Mouse (Mus musculus) bone marrow, adult 2 months (tissue): Measurements from ENCODE around the gene Cpm. TPM values are rescaled to one million over a fixed set of nuclear protein-coding genes. Genes with fewer than 3 reads are reported as not detected.

ENCODE experiments used
- H3K27ac ChIP-seq: fragments of 200-500 bp; 2 replicates; pipeline ENCODE4 v1.5.1; 2012; ENCODE audit warnings: low read depth, mild to moderate bottlenecking, control low read depth, inconsistent platforms, low read length; ENCODE audit not compliant: control insufficient read depth, poor library complexity, insufficient read depth
- H3K4me1 ChIP-seq: fragments of 200-500 bp; 2 replicates; pipeline ENCODE4 v1.6.1; 2011; ENCODE audit warnings: low read length; ENCODE audit not compliant: control insufficient read depth, insufficient read depth
- H3K4me3 ChIP-seq: fragments of 200-500 bp; replicated peaks from 2 replicates; pipeline ENCODE3; 2011; ENCODE audit warnings: mild to moderate bottlenecking, low read depth, low read length, control low read depth; ENCODE audit not compliant: control insufficient read depth
- CTCF ChIP-seq: fragments of 200-500 bp; IDR thresholded peaks from 2 replicates; pipeline ENCODE4 v1.5.1; 2011; ENCODE audit warnings: low read length, control low read depth; ENCODE audit not compliant: control insufficient read depth, insufficient read depth
- POLR2A ChIP-seq: fragments of 200-500 bp; IDR thresholded peaks from 2 replicates; pipeline ENCODE4 v1.6.1; 2011; ENCODE audit warnings: low read depth, mild to moderate bottlenecking, control low read depth, low read length, borderline replicate concordance; ENCODE audit not compliant: control insufficient read depth
- WGBS: fragments of 180-500 bp; shearing (Covaris S2); methylation state at CpG from one replicate; pipeline ENCODE4 v1.1.7; 2018; 5-methylcytosine and 5-hydroxymethylcytosine counted together
- polyA plus RNA-seq: library from polyadenylated mRNA; stranded (reverse); fragments of >200 nt; gene quantifications from 2 replicates; pipeline ENCODE4 v1.2.4, GENCODE M21; 2011; ENCODE audit warnings: low replicate concordance; ENCODE audit not compliant: missing spikeins, insufficient read depth, insufficient read length

The Cpm gene
- polyA plus RNA-seq, 1 experiment = 11.6 TPM

DNA sequence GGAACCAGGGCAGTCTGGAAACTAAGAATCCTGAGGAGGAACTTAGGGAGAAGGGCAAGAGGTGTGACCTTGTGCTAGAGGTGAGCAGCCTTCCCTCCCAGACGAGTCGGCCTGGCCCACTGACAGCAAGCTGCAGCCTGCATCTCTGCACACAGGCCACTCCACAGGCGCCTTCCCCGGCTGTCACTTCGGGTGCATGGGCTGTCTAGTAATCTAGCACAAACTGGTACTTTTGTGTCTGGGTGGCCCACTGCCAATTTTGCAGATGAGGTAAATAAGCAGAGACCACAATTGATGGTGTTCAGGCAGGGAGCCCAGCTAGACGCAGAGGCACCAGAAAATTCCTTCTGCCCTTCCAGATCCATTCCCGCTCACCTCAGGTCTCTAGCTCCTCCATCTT is 43.4 kb downstream of the Cpm start:
- Histone ChIP-seq H3K27ac (no peak overlapping the region), H3K4me3 (no peak overlapping the region), H3K4me1 (no peaks in the 10 kb centered on the region)
- 67% methylated on average over 7 of the region's 7 CpGs for WGBS
- TF ChIP-seq POLR2A (no peak), CTCF (no peak)

DNA sequence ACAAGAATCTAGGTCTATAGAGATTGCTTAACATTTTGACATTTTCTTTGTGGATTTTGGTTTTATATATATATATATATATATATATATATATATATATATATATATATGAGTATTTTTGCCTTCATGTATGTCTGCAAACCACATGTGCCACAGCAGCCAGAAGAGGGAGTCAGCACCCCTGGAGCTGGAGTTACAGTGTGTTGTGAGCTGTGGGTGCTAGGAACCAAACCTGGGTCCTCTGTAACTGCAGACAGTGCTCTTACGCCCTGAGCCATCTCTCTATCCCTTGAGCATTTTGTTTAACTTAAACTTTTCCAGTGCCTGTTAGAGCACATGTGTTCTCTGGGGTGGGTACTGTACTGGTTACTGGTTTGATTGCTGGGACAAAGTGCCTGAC is 44.6 kb downstream of the Cpm start:
- no peaks in the 10 kb centered on the region for H3K4me1 ChIP-seq
- 90% methylated on average over 1 of the region's 1 CpGs for WGBS
- TF ChIP-seq POLR2A = no peak
- no peak for TF ChIP-seq CTCF
- H3K27ac ChIP-seq = no peak overlapping the region
- H3K4me3 ChIP-seq = no peak overlapping the region

DNA sequence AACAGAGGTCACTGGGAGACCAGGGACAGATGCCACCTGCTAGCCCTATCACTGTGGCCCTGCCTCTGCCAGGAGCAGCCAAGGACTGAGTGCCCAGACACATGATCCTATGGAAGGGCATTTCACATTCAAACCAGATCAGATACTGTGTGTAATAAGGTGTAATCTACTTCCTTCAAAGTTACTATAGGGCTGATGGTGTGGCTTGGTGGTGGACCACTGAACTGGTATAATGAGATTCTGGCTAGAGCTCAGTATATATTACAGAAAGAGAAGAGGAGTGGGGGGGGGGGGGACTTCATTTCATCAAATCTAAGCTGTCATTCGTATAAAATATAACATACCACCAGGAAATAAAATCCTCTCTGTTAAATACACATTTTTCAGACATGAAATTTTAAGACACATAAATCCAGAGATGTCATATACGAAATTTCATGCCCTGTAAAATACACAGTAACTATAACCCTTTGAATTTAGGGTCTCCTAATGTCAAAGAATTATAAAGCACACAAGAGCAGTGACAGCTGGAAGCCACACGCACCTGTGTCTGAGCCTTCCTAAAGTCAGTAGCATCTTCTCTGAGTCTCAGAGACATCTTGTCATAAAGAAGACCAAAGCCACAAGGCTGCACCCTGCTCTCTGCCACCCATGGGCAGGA is 45.2 kb downstream of the Cpm start:
- H3K27ac ChIP-seq = no peak overlapping the region
- WGBS = 65% methylated on average over 3 of the region's 3 CpGs
- no peaks in the 10 kb centered on the region for H3K4me1 ChIP-seq
- TF ChIP-seq CTCF = no peak
- no peak for TF ChIP-seq POLR2A
- H3K4me3 ChIP-seq = no peak overlapping the region

DNA sequence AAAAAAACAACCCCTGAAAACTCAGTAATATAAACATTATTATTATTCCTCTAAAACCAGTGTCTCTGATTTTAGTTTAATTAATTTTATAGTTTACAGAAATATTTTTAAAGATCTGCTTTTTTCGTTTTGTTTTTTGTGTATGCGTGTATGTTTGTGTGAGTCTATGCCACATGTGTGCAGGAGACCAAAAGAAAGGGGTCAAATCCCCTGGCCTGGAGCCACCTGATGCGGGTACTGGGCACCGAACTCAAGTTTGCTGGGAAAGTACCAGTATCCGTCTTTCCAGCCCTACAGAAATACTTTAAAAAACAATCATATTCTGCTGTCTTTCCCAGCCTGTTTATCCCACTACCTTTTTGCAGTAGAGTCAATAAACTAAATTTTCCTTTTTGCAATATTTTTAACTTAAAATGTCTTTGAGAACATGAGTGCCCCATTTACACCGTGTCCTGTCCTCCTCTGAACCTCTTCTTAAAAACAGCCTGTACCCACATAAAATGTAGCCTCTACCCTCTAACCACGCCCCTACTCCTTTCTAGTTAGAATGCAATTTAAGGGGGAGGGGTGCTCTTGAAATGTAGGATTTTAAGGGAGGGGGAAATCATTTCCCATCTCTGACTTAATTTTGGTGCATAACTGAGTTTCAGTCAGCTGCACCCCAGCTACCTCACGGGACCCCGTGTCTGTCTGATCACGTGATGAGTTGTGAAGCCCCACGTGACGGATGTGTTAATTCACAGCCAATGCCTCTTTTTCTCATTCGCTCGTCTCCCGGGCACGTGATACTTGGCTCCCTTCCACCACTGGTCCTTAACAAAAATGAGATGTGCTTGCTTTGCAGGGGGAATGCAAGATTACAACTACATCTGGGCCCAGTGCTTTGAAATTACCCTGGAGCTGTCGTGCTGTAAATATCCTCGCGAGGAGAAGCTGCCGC is 46.1 kb downstream of the Cpm start:
- TF ChIP-seq CTCF (no peak), POLR2A (no peak)
- WGBS = 35% methylated on average over 20 of the region's 20 CpGs
- Histone ChIP-seq H3K27ac (no peak overlapping the region), H3K4me1 (no peaks in the 10 kb centered on the region), H3K4me3 (no peak overlapping the region)

DNA sequence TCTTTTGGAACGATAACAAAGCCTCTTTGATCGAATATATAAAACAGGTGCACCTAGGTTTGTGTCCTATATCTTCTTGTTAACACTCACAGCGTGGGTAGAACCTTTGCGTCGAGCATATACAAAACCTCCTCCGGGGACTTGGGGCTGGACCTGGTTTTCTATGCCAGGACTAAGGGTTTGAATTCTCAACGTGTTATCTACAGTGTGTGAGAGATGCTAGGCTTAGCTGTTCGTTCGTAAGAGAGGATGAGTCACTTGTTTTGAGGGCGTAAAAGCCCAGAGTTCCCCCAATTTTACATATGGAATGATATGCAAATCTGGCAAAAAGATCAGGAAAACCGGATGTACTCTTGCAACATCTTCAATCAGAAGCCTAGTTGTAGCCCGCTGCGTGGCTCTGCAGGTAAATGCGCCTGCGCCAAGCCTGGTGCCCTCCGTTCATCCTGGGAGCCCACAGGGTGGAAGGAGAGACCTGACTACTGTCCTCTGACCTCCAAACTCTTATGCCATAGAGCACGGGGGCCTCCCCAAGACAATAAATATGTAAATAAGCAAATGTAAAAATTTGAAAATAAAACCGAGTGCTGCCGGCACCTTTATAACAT is 46.8 kb downstream of the Cpm start:
- 33% methylated on average over 19 of the region's 19 CpGs for WGBS
- no peaks in the 10 kb centered on the region for H3K4me1 ChIP-seq
- TF ChIP-seq CTCF (no peak), POLR2A (no peak)
- no peak overlapping the region for H3K4me3 ChIP-seq
- no peak overlapping the region for H3K27ac ChIP-seq

DNA sequence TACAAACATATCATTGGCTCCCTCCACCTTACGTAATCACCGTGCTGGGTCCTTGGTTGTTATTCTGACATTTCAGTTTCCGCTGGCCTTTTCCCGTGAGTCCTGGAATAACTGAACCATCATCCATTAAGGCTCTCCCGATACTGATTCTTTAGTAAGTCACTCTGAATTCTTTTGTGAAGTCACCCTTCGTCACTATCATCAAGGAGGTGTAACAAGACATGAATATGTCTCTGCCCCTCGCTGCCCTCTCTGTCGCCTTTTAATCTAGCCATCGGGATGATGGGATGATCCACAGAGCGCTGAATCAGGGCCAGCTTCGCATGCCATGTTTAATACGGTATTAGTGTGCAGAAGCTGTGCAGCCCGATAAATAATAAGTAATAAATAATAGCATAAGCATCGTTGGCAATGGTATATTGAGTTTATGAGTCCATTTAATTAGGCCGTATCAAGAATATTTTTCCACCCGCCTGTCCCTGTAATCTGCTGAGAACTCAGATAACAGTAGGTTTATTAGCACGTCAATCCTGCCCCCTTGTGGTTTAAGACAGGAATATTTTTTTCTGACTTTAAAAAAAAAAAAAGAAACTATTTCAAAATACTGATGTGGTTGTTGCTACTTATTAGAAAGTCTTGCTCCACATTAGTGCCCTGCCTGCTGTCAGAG is 47.5 kb downstream of the Cpm start:
- no peak overlapping the region for H3K4me3 ChIP-seq
- TF ChIP-seq POLR2A (no peak), CTCF (no peak)
- WGBS = 29% methylated on average over 17 of the region's 17 CpGs

DNA sequence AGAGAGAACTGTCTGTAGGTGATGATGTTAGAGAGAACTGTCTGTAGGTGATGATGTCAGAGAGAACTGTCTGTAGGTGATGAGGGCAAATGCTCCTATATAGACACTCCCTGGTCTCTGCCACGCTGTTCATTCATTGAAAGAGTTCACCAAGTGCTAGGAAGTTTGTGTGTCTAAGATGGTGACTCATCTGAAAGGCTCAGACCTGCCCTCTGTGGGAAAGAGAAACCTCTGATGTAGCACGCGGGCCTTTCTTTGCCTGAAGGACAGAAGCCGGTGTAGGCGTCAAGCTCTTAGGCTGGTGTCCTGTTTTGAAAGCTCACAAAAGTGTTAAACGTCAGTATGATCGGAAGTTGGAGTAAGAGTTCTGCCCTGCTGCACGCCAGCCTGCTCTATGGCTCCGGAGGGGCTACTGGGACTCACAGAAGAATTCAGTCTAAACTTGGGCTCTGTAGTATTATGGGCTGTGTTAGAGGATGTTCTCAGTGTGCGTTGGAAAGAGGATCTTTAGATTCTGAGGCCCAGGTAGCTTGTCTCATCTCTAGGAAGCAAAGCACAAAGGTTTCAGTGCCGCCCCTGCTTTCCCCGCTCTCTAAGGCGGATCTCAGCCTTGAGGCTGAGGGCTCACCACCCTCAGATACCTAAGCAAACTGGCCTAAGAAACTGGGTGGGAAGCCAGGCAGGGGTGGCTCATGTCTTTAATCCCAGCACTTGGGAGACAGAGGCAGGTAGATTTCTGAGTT is 48.4 kb downstream of the Cpm start:
- WGBS = 75% methylated on average over 13 of the region's 13 CpGs
- Histone ChIP-seq H3K4me3 (no peak overlapping the region), H3K27ac (no peak overlapping the region), H3K4me1 (no peaks in the 10 kb centered on the region)
- no peak for TF ChIP-seq POLR2A
- TF ChIP-seq CTCF = no peak

More for the DNA sequence above, 47.5 kb downstream of the Cpm start:
- H3K27ac ChIP-seq = no peak overlapping the region
- no peaks in the 10 kb centered on the region for H3K4me1 ChIP-seq
